Mouse (Mus musculus) gastrocnemius, adult 2 months (tissue): ENCODE data around the gene Btbd17. TPM values are rescaled to one million over a fixed set of nuclear protein-coding genes. Genes with fewer than 3 reads are reported as not detected.

Source experiments
- DNase-seq: peaks from one replicate; pipeline ENCODE4 v3.0.0; 2022
- H3K27ac ChIP-seq: fragments of 200-600 bp; 2 replicates; pipeline ENCODE4 v1.8.1; 2022; ENCODE audit warnings: mild to moderate bottlenecking
- H3K4me3 ChIP-seq: fragments of 200-600 bp; 2 replicates; pipeline ENCODE4 v1.8.1; 2022; ENCODE audit warnings: mild to moderate bottlenecking, moderate library complexity
- CTCF ChIP-seq: fragments of 200-600 bp; IDR thresholded peaks from 2 replicates; pipeline ENCODE4 v1.8.1; 2022; ENCODE audit warnings: antibody characterized with exemption, mild to moderate bottlenecking, moderate library complexity
- intact Hi-C: fragments of 180-260 bp; cut with DNase I; formaldehyde crosslinking; loops from one replicate; pipeline ENCODE4 v1.15.1; 2025
- total RNA-seq, 2 experiments: library from RNA; stranded (reverse); gene quantifications; 2 replicates each; pipeline ENCODE4 v1.2.3; 2021

Btbd17 gene
- total RNA-seq, 2 experiments from 2014 or later = not detected

DNA sequence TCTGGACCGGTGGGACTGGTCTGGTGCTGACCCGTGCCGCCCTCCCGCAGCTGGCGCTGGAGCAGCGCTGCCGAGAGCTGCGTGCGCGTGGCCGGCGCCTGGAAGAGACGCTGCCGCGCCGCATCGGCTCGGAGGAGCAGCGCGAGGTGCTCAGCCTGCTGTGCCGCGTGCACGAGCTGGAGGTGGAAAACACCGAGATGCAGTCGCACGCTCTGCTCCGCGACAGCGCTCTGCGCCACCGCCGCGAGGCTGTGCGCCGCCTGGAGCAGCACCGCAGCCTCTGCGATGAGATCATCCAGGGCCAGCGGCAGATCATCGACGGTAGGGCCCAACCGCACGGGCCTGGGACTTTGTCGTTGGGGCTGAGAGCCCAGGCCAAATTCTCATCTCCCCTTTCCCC lies 9.4 kb downstream of the Btbd17 start:
- intact Hi-C loops = no loop called here
- no peak for TF ChIP-seq CTCF
- Histone ChIP-seq H3K27ac (no peak overlapping the region), H3K4me3 (peak overlapping the region; percentile 43)
- DNase-seq = no peak

DNA sequence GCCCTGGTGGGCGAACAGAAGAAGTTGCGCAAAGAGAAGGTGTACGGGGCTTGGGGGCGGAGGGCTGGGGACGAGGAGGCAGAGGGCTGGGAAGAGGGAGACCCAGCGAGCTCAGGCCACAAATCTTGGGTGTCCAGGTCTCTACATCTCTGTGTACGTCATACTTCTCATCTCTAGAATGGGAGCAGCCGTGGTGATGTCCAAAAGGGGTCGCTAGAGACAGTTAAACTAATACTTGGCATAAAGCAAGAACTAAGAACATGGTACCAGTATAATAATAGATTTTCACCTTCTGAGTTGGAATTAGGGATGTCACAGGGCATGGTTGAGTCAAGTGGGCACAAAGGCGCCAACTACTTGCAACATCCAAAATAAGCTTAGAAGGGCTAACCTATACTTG lies 9.9 kb downstream of the Btbd17 start:
- intact Hi-C loops = no loop called here
- Histone ChIP-seq H3K4me3 (no peak overlapping the region), H3K27ac (no peak overlapping the region)
- no peak for TF ChIP-seq CTCF
- no peak for DNase-seq

DNA sequence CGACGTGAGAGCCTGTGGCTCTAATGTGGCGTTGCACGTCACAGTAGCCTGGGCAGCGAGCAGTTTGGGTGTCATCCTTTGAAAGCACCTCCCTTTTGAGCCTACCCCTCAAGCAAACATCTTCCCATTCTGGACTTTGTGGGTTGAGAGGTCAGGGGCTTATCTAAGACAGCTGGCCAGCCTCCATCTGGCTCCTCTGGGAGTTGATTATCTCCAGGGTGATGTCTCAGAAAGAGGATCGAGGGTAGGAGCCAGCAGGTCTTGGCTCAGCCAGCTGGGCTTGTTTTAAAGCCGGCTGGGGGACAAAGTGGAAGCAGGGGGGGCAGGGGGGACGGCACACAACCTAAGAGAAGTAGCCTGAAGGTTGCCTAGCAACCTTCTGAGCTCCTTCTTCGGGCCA lies 15.7 kb downstream of the Btbd17 start:
- Histone ChIP-seq H3K4me3 (no peak overlapping the region), H3K27ac (no peak overlapping the region)
- no peak for TF ChIP-seq CTCF
- no peak for DNase-seq
- intact Hi-C loops = no loop called here

DNA sequence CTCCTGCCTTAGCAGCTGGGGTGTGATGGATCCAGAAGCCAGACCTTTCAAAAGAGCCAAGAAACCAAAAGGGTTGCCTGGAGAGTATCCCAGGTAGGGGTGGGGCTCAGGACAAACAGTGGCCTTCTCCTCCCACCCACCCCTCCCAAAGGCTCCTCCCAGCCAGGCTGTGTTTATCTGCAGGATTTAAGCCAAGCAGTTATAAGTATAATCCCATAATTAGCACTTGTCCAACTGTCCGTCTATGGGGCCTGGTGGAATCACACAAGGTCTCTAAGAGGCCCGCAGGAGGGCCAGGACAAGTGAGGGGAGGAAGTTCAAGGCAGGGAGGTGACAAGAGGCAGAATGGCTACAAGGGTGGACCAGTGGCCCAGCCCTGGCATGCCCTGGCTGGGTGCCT lies 23.8 kb downstream of the Btbd17 start:
- no peak for DNase-seq
- Histone ChIP-seq H3K27ac (no peak overlapping the region), H3K4me3 (no peak overlapping the region)
- no peak for TF ChIP-seq CTCF
- intact Hi-C loops = no loop called here

DNA sequence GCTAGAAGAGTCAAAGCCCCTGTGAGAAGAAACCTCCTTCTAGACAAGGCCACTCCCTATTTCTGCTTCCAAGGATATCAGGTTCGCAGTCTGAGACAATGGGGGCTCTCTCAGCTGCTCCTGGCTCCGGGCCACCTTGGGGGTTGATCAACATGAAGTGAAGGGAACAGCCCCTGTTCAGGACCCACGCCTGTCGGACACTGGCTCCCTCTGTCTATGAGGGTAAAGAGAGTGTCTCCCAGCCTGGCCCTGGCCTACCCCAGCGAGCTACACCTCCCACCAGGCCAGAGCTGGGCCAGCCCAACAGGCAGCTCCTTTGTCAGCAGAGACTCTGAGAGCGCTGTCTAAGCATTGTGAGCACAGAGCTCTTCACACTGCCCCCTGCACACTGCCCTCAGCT lies 25.8 kb downstream of the Btbd17 start:
- no peak overlapping the region for H3K27ac ChIP-seq
- no peak overlapping the region for H3K4me3 ChIP-seq
- TF ChIP-seq CTCF = no peak
- intact Hi-C loops = no loop called here
- no peak for DNase-seq

DNA sequence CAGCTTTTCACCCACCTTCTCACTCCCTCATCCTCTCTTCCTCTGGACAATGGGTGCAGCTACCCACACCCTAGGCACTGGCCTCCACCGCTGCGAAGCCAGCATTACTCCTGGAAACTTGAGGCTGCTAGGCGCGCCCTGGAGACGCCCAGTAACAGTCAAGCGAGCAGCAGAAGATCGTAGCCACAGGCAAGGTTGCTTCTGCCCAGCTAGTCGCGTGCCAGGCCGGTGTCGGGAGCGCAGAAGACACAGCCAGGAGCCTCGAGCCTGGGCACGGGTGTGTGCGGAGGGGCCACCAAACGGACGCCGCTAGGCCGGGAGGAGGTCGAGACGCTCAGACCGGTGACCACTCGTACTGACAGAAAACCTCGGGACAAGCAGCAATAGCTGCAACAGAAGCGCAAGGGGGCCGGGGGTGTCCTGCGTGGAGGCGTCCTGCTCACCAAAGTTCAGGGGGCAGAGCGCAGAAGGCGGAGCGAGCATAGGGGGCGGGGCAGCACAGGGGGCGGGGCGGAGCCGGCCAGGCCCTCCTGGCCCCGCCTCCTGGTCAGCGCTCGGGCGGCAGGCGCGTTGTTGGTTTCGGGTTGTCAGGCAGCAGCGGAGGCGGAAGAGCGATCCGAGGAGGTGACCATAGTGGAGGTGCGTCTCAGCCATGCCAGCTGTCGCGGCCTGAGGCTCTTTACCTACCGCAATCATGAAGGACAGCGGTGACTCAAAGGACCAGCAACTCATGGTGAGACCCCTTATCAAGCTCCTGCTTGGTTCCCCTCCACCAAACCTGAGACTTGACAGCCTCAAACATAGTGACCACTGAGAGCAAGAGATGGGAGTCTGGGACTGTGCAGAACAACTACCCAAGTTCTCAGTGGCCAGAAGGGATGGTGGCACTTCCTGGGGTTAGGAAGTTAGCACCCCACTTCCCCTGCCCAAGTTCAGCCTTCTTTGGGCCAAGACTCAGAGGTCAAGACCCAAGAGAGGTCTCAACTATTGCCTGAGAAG lies 30.6 kb downstream of the Btbd17 start, which contains the start of gene Kif19a:
Kif19a (plus strand) TSS at position 569 of the 999 bp plus-strand sequence.
- peak within 1 kb of the TSS; percentile 78 for H3K4me3 ChIP-seq
- peak within 1 kb of the TSS; percentile 84 for H3K27ac ChIP-seq
- intact Hi-C loops = no loop called here
- TF ChIP-seq CTCF = no peak
- peak; percentile 85 for DNase-seq

DNA sequence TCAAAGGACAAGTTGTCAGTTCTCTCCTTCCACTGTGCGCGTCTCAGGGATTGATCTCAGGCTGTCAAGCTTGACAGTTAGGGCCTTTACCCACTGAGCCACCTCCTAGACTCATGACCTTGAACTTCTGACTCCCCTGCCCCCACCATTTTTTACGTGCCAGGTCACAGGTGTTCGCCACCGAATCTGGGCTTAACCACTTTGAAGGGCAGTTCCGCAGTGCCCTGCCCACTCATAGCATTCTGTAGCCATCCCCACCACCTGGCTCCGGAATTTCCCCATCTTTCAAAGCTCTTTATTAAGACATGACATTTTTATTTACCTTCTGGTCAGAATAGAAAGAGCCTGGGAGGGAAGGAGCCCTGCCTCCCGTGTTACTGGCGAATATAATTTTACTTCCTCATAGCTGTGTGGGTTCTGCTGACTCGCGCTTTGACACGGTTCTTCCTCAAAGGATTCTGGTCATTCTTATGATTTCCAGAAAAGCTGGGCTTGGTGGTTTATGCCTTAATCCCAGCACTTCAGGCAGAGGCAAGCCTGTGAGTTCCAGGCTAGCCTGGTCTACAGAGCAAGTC lies 48.1 kb downstream of the Btbd17 start:
- intact Hi-C loops = no loop called here
- no peak for DNase-seq
- no peak for TF ChIP-seq CTCF

DNA sequence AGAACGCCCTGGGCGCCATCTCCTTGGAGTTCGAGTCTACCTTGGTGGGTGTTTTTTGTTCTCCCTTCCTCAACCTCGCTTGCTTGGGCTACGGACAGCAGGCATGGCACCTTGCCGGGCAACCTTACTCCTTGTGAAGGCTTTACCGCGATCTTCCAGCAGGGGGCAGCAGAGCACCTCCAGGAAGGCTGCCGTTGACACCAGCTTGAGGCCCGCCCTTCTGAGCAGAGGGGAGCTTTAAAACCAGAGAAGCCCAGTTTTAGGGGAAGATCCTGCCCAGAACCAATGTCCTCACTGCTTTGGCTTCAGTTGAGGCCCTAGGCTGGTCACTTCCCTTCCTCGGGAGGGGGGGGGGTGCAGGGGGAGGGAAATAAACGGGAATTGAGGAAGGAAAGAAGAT lies 50.6 kb downstream of the Btbd17 start:
- peak; percentile 92 for DNase-seq
- Histone ChIP-seq H3K27ac (peak overlapping the region; percentile 24; the same call in 1 of the 2 replicates), H3K4me3 (no peak overlapping the region)
- intact Hi-C loops = loop anchor here (1.0 to 2.0 kb wide), 2 partner anchors 44 to 168 kb away; no protein-coding TSS in a partner anchor
- TF ChIP-seq CTCF = peak; percentile 98

More for the DNA sequence above, 48.1 kb downstream of the Btbd17 start:
- Histone ChIP-seq H3K27ac (no peak overlapping the region), H3K4me3 (no peak overlapping the region)

DNA sequence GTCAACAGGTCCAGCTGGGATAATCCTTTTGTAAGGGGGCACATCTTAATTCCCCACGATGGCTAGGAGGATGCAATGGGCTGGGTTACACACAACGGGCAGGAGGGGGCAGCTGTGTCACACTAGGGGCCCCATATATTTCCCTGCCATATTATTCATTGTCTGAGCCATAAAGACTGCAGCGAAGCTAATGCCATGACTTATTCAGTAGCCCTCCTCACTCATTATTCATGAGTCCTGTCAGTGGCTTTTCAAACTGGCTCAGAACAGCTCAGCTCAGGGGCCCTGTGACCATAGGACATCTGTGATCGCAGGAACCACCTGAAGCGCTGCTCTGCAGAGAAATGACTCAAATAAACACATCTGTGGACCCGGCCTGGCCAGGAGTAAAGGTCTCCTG lies 54.3 kb downstream of the Btbd17 start:
- intact Hi-C loops = no loop called here
- Histone ChIP-seq H3K4me3 (no peak overlapping the region), H3K27ac (no peak overlapping the region)
- DNase-seq = no peak
- TF ChIP-seq CTCF = no peak

Other genes starting within 250 kb of the Btbd17 start
- gene Rpl38, start 127.4 kb downstream of the Btbd17 start, total RNA-seq = 100 to 1,000 TPM; 544 to 670 TPM
- 10 to 100 TPM; 15.7 to 17.4 TPM for gene Ttyh2, start 120.5 kb downstream of the Btbd17 start, total RNA-seq
- under 1 TPM; 0.08 to 0.14 TPM for gene Dnaic2, start 68.5 kb downstream of the Btbd17 start, total RNA-seq
- gene Kif19a, start 30.6 kb downstream of the Btbd17 start, total RNA-seq = under 1 TPM; 0.54 to 0.56 TPM
- not detected for gene Gpr142, start 3.0 kb upstream of the Btbd17 start, total RNA-seq
- gene Gprc5c, start 55.2 kb upstream of the Btbd17 start, total RNA-seq = 10 to 100 TPM; 45.4 to 82.1 TPM
- under 1 TPM; 0.50 to 0.66 TPM for gene Cd300a, start 94.1 kb upstream of the Btbd17 start, total RNA-seq
- gene Cd300lb, start 138.4 kb upstream of the Btbd17 start, total RNA-seq = under 1 TPM; 0.15 to 0.42 TPM
- gene Cd300c, start 173.2 kb upstream of the Btbd17 start, total RNA-seq = not detected
- under 1 TPM; 0.13 to 0.22 TPM for gene Cd300ld, start 194.0 kb upstream of the Btbd17 start, total RNA-seq
- gene Cd300c2, start 205.9 kb upstream of the Btbd17 start, total RNA-seq = under 1 TPM; 0.28 TPM
- gene Cd300ld2, start 220.2 kb upstream of the Btbd17 start, total RNA-seq = not detected
- under 1 TPM; 0.73 to 0.92 TPM for gene Cd300ld4, start 231.1 kb upstream of the Btbd17 start, total RNA-seq
- gene Cd300ld5, start 241.8 kb upstream of the Btbd17 start, total RNA-seq = 1 to 10 TPM in 1 of 2 experiments, under 1 TPM in 1; 0.92 to 1.3 TPM